Mouse (Mus musculus) MEL (cell line): ENCODE data around the gene Ptprz1. TPM values are rescaled to one million over a fixed set of nuclear protein-coding genes. Genes with fewer than 3 reads are reported as not detected.

Experiments
- DNase-seq: peaks from one replicate; pipeline ENCODE4 v3.0.0; 2011; ENCODE audit warnings: low read depth, low spot score
- H3K27ac ChIP-seq: 2 replicates; pipeline ENCODE4 v1.5.1; 2012; ENCODE audit warnings: low read depth, mild to moderate bottlenecking, control low read depth, low read length, moderate library complexity; ENCODE audit not compliant: control insufficient read depth
- H3K27me3 ChIP-seq, 2 experiments: fragments of 150-350 bp in 1 of 2; sonication (generic) in 1 of 2; 2 replicates each; pipeline ENCODE4 v1.6.1; 2012; ENCODE audit warnings: low read length in 2 of 2, mild to moderate bottlenecking in 2 of 2, improper control_type of control experiment in 1 of 2, moderate library complexity in 1 of 2; ENCODE audit not compliant: insufficient read depth in 2 of 2, control insufficient read depth in 1 of 2
- H3K36me3 ChIP-seq, 2 experiments: 2 replicates each; pipeline ENCODE4 v1.6.1; 2012 to 2014; ENCODE audit warnings: low read length in 2 of 2, improper control_type of control experiment in 1 of 2, inconsistent platforms in 1 of 2, mild to moderate bottlenecking in 1 of 2; ENCODE audit not compliant: insufficient read depth in 2 of 2, control insufficient read depth in 1 of 2
- H3K4me1 ChIP-seq, 2 experiments: fragments of 150-350 bp in 1 of 2; sonication (generic) in 1 of 2; 2 replicates each; pipeline ENCODE4 v1.6.1; 2012; ENCODE audit warnings: low read length in 2 of 2, improper control_type of control experiment in 1 of 2, mild to moderate bottlenecking in 1 of 2; ENCODE audit not compliant: insufficient read depth in 2 of 2, control insufficient read depth in 1 of 2
- H3K4me3 ChIP-seq, 2 experiments: fragments of 150-350 bp in 1 of 2; sonication (generic) in 1 of 2; 2 replicates each; pipeline ENCODE4 v1.5.1; 2012; ENCODE audit warnings: low read depth in 2 of 2, low read length in 2 of 2, mild to moderate bottlenecking in 2 of 2, moderate library complexity in 2 of 2, control low read depth in 1 of 2, improper control_type of control experiment in 1 of 2; ENCODE audit not compliant: control insufficient read depth in 1 of 2, insufficient read depth in 1 of 2
- H3K79me2 ChIP-seq: 2 replicates; pipeline ENCODE4 v1.6.1; 2012; ENCODE audit warnings: mild to moderate bottlenecking, low read length, moderate library complexity; ENCODE audit not compliant: control insufficient read depth, poor library complexity, insufficient read depth
- H3K9ac ChIP-seq: 2 replicates; pipeline ENCODE4 v1.6.1; 2012; ENCODE audit warnings: low read depth, mild to moderate bottlenecking, control low read depth, low read length, moderate library complexity; ENCODE audit not compliant: control insufficient read depth, poor library complexity, severe bottlenecking
- H3K9me3 ChIP-seq: fragments of 150-350 bp; sonication (generic); replicated peaks from 2 replicates; pipeline ENCODE4 v1.6.1; 2012; ENCODE audit warnings: mild to moderate bottlenecking, low read length, improper control_type of control experiment, moderate library complexity; ENCODE audit not compliant: insufficient read depth
- CHD2 ChIP-seq: IDR thresholded peaks from 2 replicates; pipeline ENCODE4 v1.6.1; 2011; ENCODE audit warnings: low read length, improper control_type of control experiment
- E2F4 ChIP-seq: IDR thresholded peaks from 2 replicates; pipeline ENCODE4 v1.6.1; 2011; ENCODE audit warnings: low read depth, low read length, improper control_type of control experiment, borderline replicate concordance
- ELF1 ChIP-seq: IDR thresholded peaks from 2 replicates; pipeline ENCODE4 v1.6.1; 2014; ENCODE audit warnings: low read depth, mild to moderate bottlenecking, inconsistent platforms, low read length, improper control_type of control experiment, moderate library complexity
- EP300 ChIP-seq, 2 experiments: IDR thresholded peaks; 2 replicates each; pipeline ENCODE4 v1.6.1; 2011; ENCODE audit warnings: improper control_type of control experiment in 2 of 2, low read length in 2 of 2, low read depth in 1 of 2, mild to moderate bottlenecking in 1 of 2
- GABPA ChIP-seq: IDR thresholded peaks from 2 replicates; pipeline ENCODE4 v1.6.1; 2012; ENCODE audit warnings: low read depth, mild to moderate bottlenecking, inconsistent platforms, low read length, improper control_type of control experiment, moderate library complexity
- GATA1 ChIP-seq: IDR thresholded peaks from 2 replicates; pipeline ENCODE4 v1.6.1; 2011; ENCODE audit warnings: low read depth, low read length, improper control_type of control experiment
- HCFC1 ChIP-seq: IDR thresholded peaks from 2 replicates; pipeline ENCODE4 v1.6.1; 2012; ENCODE audit warnings: low read depth, mild to moderate bottlenecking, inconsistent platforms, low read length, improper control_type of control experiment, moderate library complexity
- JUND ChIP-seq: IDR thresholded peaks from 2 replicates; pipeline ENCODE4 v1.6.1; 2011; ENCODE audit warnings: low read depth, mild to moderate bottlenecking, improper control_type of control experiment, low read length
- KAT2A ChIP-seq: conservative IDR thresholded peaks from 2 replicates; pipeline ENCODE4 v1.6.1; 2012; ENCODE audit warnings: low read depth, low read length, improper control_type of control experiment, inconsistent platforms
- MAX ChIP-seq: IDR thresholded peaks from 2 replicates; pipeline ENCODE4 v1.6.1; 2011; ENCODE audit warnings: low read length, improper control_type of control experiment
- MAZ ChIP-seq: IDR thresholded peaks from 2 replicates; pipeline ENCODE4 v1.6.1; 2012; ENCODE audit warnings: low read depth, mild to moderate bottlenecking, inconsistent platforms, low read length, improper control_type of control experiment
- MEF2A ChIP-seq: IDR thresholded peaks from 2 replicates; pipeline ENCODE4 v1.6.1; 2014; ENCODE audit warnings: low read depth, mild to moderate bottlenecking, inconsistent platforms, low read length, improper control_type of control experiment; ENCODE audit not compliant: poor library complexity, insufficient replicate concordance, severe bottlenecking; ENCODE audit errors: extremely low read depth
- MXI1 ChIP-seq: IDR thresholded peaks from 2 replicates; pipeline ENCODE4 v1.6.1; 2011; ENCODE audit warnings: mild to moderate bottlenecking, low read depth, low read length, improper control_type of control experiment
- MYB ChIP-seq: IDR thresholded peaks from 2 replicates; pipeline ENCODE4 v1.6.1; 2011; ENCODE audit warnings: mild to moderate bottlenecking, low read depth, low read length, improper control_type of control experiment
- MYC ChIP-seq: IDR thresholded peaks from 2 replicates; pipeline ENCODE4 v1.6.1; 2011; ENCODE audit warnings: low read depth, mild to moderate bottlenecking, low read length, improper control_type of control experiment, moderate library complexity
- NELFE ChIP-seq: IDR thresholded peaks from 2 replicates; pipeline ENCODE4 v1.6.1; 2011; ENCODE audit warnings: low read depth, low read length, improper control_type of control experiment
- POLR2A ChIP-seq, 2 experiments: IDR thresholded peaks; 2 replicates each; pipeline ENCODE4 v1.6.1; 2011 to 2012; ENCODE audit warnings: low read length in 2 of 2, mild to moderate bottlenecking in 2 of 2, control low read depth in 1 of 2, improper control_type of control experiment in 1 of 2, low read depth in 1 of 2, moderate library complexity in 1 of 2; ENCODE audit not compliant: control insufficient read depth in 1 of 2, insufficient read depth in 1 of 2, poor library complexity in 1 of 2
- POLR2AphosphoS2 ChIP-seq: IDR thresholded peaks from 2 replicates; pipeline ENCODE4 v1.6.1; 2011; ENCODE audit warnings: low read length, improper control_type of control experiment
- POLR2AphosphoS5 ChIP-seq: IDR thresholded peaks from 2 replicates; pipeline ENCODE4 v1.6.1; 2012; ENCODE audit warnings: low read depth, borderline replicate concordance, mild to moderate bottlenecking, inconsistent platforms, low read length, moderate library complexity, mixed read lengths
- RAD21 ChIP-seq: IDR thresholded peaks from 2 replicates; pipeline ENCODE4 v1.6.1; 2011; ENCODE audit warnings: mild to moderate bottlenecking, low read depth, low read length, improper control_type of control experiment
- TAL1 ChIP-seq: IDR thresholded peaks from 2 replicates; pipeline ENCODE4 v1.6.1; 2012; ENCODE audit warnings: mild to moderate bottlenecking, inconsistent platforms, low read length, moderate library complexity, mixed read lengths
- TBP ChIP-seq: IDR thresholded peaks from 2 replicates; pipeline ENCODE4 v1.8.0; 2011; ENCODE audit warnings: low read depth, low read length, improper control_type of control experiment
- TCF12 ChIP-seq: IDR thresholded peaks from 2 replicates; pipeline ENCODE4 v1.6.1; 2014; ENCODE audit warnings: low read depth, mild to moderate bottlenecking, inconsistent platforms, low read length, improper control_type of control experiment, moderate library complexity
- USF1 ChIP-seq: IDR thresholded peaks from 2 replicates; pipeline ENCODE4 v1.6.1; 2014; ENCODE audit warnings: low read depth, mild to moderate bottlenecking, inconsistent platforms, low read length, improper control_type of control experiment, moderate library complexity
- USF2 ChIP-seq, 2 experiments: IDR thresholded peaks; 2 replicates each; pipeline ENCODE4 v1.6.1; 2011 to 2012; ENCODE audit warnings: improper control_type of control experiment in 2 of 2, low read length in 2 of 2, borderline replicate concordance in 1 of 2, inconsistent platforms in 1 of 2, low read depth in 1 of 2, mild to moderate bottlenecking in 1 of 2; ENCODE audit not compliant: insufficient read depth in 1 of 2
- ZMIZ1 ChIP-seq: IDR thresholded peaks from 2 replicates; pipeline ENCODE4 v1.6.1; 2012; ENCODE audit warnings: low read depth, mild to moderate bottlenecking, inconsistent platforms, low read length, improper control_type of control experiment, moderate library complexity
- ZNF384 ChIP-seq: IDR thresholded peaks from 2 replicates; pipeline ENCODE4 v1.6.1; 2012; ENCODE audit warnings: low read depth, mild to moderate bottlenecking, inconsistent platforms, low read length, improper control_type of control experiment
- polyA plus RNA-seq, 2 experiments: library from polyadenylated mRNA; stranded (reverse) in 1 of 2; unstranded in 1 of 2; fragments of >175 nt in 1 of 2; fragments of >200 nt in 1 of 2; gene quantifications; 2 replicates each; pipeline versions ENCODE4 v1.2.1 to v1.2.4; 2012; ENCODE audit warnings: low replicate concordance in 2 of 2, low read depth in 1 of 2; ENCODE audit not compliant: insufficient read length in 2 of 2, insufficient read depth in 1 of 2, missing spikeins in 1 of 2
- total RNA-seq: library from RNA; depleted of rRNA; stranded (reverse); fragments of 300-350 nt; gene quantifications from 2 replicates; pipeline ENCODE4 v1.2.3, GENCODE M21; 2012

Ptprz1 gene
- total and polyA plus RNA-seq, 3 experiments: not detected

GRCm38 (mm10) chr6:22909257-22909907 is 34.1 kb downstream of the Ptprz1 start:
- Histone ChIP-seq H3K36me3 (no peaks in the 10 kb centered on the region), H3K9me3 (no peaks in the 10 kb centered on the region), H3K9ac (no peak overlapping the region), H3K27me3 (no peaks in the 10 kb centered on the region), H3K27ac (no peak overlapping the region), H3K4me1 (no peaks in the 10 kb centered on the region), H3K4me3 (no peak overlapping the region), H3K79me2 (no peaks in the 10 kb centered on the region)
- no peak for DNase-seq
- TF ChIP-seq POLR2AphosphoS5 (no peak), JUND (no peak), TCF12 (no peak), ZMIZ1 (no peak), NELFE (no peak), GATA1 (no peak), CHD2 (no peak), TBP (no peak), TAL1 (no peak), MAX (no peak), USF2 (IDR thresholded peaks at IDR 0.05; ENCODE audit: borderline replicate concordance in 1 of 2, insufficient read depth in 1 of 2, low read depth in 1 of 2, low read length in 2 of 2) (no peak), HCFC1 (no peak), MAZ (no peak), MYC (no peak), MXI1 (no peak), POLR2A (IDR thresholded peaks at IDR 0.05; ENCODE audit: control insufficient read depth in 1 of 2, insufficient read depth in 1 of 2, low read depth in 1 of 2, low read length in 2 of 2, poor library complexity in 1 of 2) (no peak)

- no peak for DNase-seq
- Histone ChIP-seq H3K9ac (no peak overlapping the region), H3K9me3 (no peaks in the 10 kb centered on the region), H3K4me3 (no peak overlapping the region), H3K4me1 (no peaks in the 10 kb centered on the region), H3K27me3 (no peaks in the 10 kb centered on the region), H3K36me3 (no peaks in the 10 kb centered on the region), H3K79me2 (no peaks in the 10 kb centered on the region), H3K27ac (no peak overlapping the region)
- TF ChIP-seq KAT2A (no peak), ELF1 (no peak), TCF12 (no peak), USF2 (IDR thresholded peaks at IDR 0.05; ENCODE audit: borderline replicate concordance in 1 of 2, insufficient read depth in 1 of 2, low read depth in 1 of 2, low read length in 2 of 2) (no peak), GABPA (no peak), POLR2A (IDR thresholded peaks at IDR 0.05; ENCODE audit: control insufficient read depth in 1 of 2, insufficient read depth in 1 of 2, low read depth in 1 of 2, low read length in 2 of 2, poor library complexity in 1 of 2) (no peak), MEF2A (no peak), E2F4 (no peak), USF1 (no peak), ZNF384 (no peak), CHD2 (no peak), JUND (no peak), TBP (no peak), POLR2AphosphoS2 (no peak), MAX (no peak), EP300 (IDR thresholded peaks at IDR 0.05; ENCODE audit: low read depth in 1 of 2, low read length in 2 of 2) (no peak), MYB (no peak), RAD21 (no peak), TAL1 (no peak)
These were observed 34.6 kb downstream of the Ptprz1 start for GRCm38 (mm10) chr6:22909908-22910260.
